Mouse (Mus musculus) embryonic facial prominence, embryonic 11.5 days (tissue): Measurements from ENCODE around the gene Gm17655. TPM values are rescaled to one million over a fixed set of nuclear protein-coding genes. Genes with fewer than 3 reads are reported as not detected.
"Not testable (repeated sequence)": the region's sequence is repeated elsewhere in the genome, so short reads cannot be mapped to it uniquely, and the experiment has no call there.

ENCODE experiments used
- ATAC-seq: fragments of 200-750 bp; cut with Nextera tagmentation; replicated peaks from 2 replicates; pipeline ENCODE4 v1.8.0; 2017; ENCODE audit warnings: low read depth; ENCODE audit not compliant: insufficient number of reproducible peaks, low FRiP score, low TSS enrichment
- DNase-seq: peaks from one replicate; pipeline ENCODE4 v3.0.0-alpha.2; 2015; ENCODE audit warnings: low spot score
- H3K27ac ChIP-seq: fragments of 300-500 bp; sonication (generic); replicated peaks from 2 replicates; pipeline ENCODE4 v1.5.1; 2014; ENCODE audit warnings: mild to moderate bottlenecking, low read depth, low read length, control low read depth
- H3K27me3 ChIP-seq: fragments of 300-500 bp; sonication (generic); 2 replicates; pipeline ENCODE4 v1.6.1; 2014; ENCODE audit warnings: mild to moderate bottlenecking, low read length, moderate library complexity, mixed read lengths; ENCODE audit not compliant: control insufficient read depth, insufficient read depth
- H3K36me3 ChIP-seq: fragments of 300-500 bp; sonication (generic); replicated peaks from 2 replicates; pipeline ENCODE4 v1.6.1; 2014; ENCODE audit warnings: low read depth, mild to moderate bottlenecking, low read length, moderate library complexity, mixed read lengths; ENCODE audit not compliant: control insufficient read depth, insufficient read depth
- H3K4me1 ChIP-seq: fragments of 300-500 bp; sonication (generic); 2 replicates; pipeline ENCODE4 v1.6.1; 2014; ENCODE audit warnings: low read length, mixed read lengths; ENCODE audit not compliant: control insufficient read depth, insufficient read depth
- H3K4me2 ChIP-seq: fragments of 300-500 bp; sonication (generic); 2 replicates; pipeline ENCODE4 v1.6.1; 2014; ENCODE audit warnings: low read depth, mild to moderate bottlenecking, control low read depth, low read length, moderate library complexity
- H3K4me3 ChIP-seq: fragments of 300-500 bp; sonication (generic); 2 replicates; pipeline ENCODE4 v1.5.1; 2014; ENCODE audit warnings: low read depth, low read length, control low read depth
- H3K9ac ChIP-seq: fragments of 300-500 bp; sonication (generic); replicated peaks from 2 replicates; pipeline ENCODE4 v1.6.1; 2014; ENCODE audit warnings: mild to moderate bottlenecking, control low read depth, low read length
- H3K9me3 ChIP-seq: fragments of 300-500 bp; sonication (generic); replicated peaks from 2 replicates; pipeline ENCODE4 v1.6.1; 2016; ENCODE audit warnings: mild to moderate bottlenecking, low read length, inconsistent platforms, mixed read lengths; ENCODE audit not compliant: control insufficient read depth
- WGBS: fragments of 180-500 bp; shearing (Covaris S2); extraction: QIAGEN DNeasy Blood & Tissue Kit; methylation state at CpG from one replicate; pipeline ENCODE4 v1.1.7; 2014; 5-methylcytosine and 5-hydroxymethylcytosine counted together
- polyA plus RNA-seq: library from polyadenylated mRNA; unstranded; fragments of >200 nt; fragmentation: Nextera tagmentation; extraction: Ambion mirVana; gene quantifications from 2 replicates; pipeline ENCODE4 v1.2.1, GENCODE M21; 2014

The Gm17655 gene
- polyA plus RNA-seq: 4.5 and 7.1 TPM in 2 replicates

DNA sequence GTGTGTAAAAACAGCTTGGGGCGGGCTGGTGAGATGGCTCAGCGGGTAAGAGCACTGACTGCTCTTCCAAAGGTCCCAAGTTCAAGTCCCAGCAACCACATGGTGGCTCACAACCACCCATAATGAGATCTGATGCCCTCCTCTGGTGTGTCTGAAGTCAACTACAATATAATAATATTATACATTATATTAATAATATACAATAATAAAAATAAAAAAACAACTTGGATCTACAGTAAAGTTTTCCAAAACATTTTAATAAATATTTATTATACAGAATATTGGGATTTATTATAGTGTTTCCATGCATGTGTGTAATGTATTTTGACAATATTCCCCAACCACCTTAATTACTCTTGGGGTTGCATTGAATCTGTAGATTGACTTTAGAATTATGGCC, at the start of gene Gm17655:
Gm17655 (minus strand) TSS at position 101 of the 400 bp plus-strand sequence.
- not testable (repeated sequence) for H3K9ac ChIP-seq, ATAC-seq
- WGBS: 69% methylated on average over 2 of the region's 2 CpGs

DNA sequence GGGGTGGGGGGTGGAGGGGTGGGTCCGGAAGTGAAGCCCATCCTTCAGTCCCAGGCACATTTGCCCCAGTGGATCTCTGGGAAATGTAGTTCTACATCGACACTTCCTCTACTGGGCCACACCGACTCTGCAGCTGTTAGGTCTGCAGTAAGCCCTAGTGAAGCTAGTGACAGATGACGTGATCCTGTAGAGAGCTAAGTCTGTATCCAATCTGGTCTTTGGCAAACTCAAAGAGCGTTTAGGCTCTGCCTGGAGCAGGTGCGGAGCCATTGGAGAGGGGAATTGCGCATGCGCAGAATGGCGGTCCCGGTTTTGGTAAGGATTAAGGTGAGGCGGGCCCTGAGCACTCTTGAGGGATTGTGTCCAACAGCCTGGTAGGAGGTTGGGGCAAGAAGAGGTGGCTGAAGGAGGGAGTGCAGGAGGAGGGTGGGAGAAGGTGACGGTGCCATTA, 37.7 kb upstream of the Gm17655 start, which contains the start of gene Zfp605:
Zfp605 (plus strand) TSS at position 102 of the 451 bp plus-strand sequence.
- Histone ChIP-seq H3K4me1 (no peaks in the 10 kb centered on the region), H3K4me3 (peak within 1 kb of the TSS; percentile 38), H3K27me3 (no peaks in the 10 kb centered on the region), H3K4me2 (peak within 1 kb of the TSS; percentile 43), H3K9me3 (no peaks in the 10 kb centered on the region), H3K27ac (no peak within 1 kb of the TSS), H3K9ac (peak within 1 kb of the TSS; percentile 56), H3K36me3 (peaks cover 4% of the 10 kb centered on the region; the same call in 1 of the 2 replicates)
- DNase-seq (peak; percentile 87), ATAC-seq (peak; percentile 52)
- 1% methylated on average over 12 of the region's 12 CpGs for WGBS

More for the DNA sequence above, at the start of gene Gm17655:
- not testable (repeated sequence) for H3K27ac ChIP-seq, H3K27me3 ChIP-seq, DNase-seq, H3K9me3 ChIP-seq, H3K4me1 ChIP-seq, H3K4me2 ChIP-seq, H3K36me3 ChIP-seq, H3K4me3 ChIP-seq

DNA sequence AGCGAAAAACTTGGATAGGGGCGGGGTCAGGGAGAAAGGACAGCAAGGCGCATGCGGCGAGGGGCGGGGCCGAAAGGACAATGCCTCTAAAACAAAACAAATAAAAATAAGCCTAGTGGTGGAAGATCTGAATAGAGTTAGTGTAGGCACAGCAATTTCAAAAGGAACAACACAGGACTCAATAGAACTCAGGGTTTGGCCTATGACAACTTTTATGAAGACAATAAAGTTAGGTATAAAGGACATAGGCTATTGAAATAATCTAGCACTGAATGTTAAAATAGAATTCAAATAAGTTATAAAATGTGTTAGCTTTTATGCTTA, 36.0 kb upstream of the Gm17655 start:
- H3K36me3 ChIP-seq: peaks cover 10% of the 10 kb centered on the region; the same call in 1 of the 2 replicates
- H3K4me1 ChIP-seq: no peaks in the 10 kb centered on the region
- H3K4me2 ChIP-seq: peak overlapping the region; percentile 91
- no peak overlapping the region for H3K9ac ChIP-seq
- peak overlapping the region; percentile 81 for H3K4me3 ChIP-seq
- no peaks in the 10 kb centered on the region for H3K9me3 ChIP-seq
- DNase-seq (no peak), ATAC-seq (no peak)
- peak overlapping the region; percentile 96; the same call in 1 of the 2 replicates for H3K27ac ChIP-seq
- 0% methylated on average over 7 of the region's 7 CpGs for WGBS
- H3K27me3 ChIP-seq: no peaks in the 10 kb centered on the region

DNA sequence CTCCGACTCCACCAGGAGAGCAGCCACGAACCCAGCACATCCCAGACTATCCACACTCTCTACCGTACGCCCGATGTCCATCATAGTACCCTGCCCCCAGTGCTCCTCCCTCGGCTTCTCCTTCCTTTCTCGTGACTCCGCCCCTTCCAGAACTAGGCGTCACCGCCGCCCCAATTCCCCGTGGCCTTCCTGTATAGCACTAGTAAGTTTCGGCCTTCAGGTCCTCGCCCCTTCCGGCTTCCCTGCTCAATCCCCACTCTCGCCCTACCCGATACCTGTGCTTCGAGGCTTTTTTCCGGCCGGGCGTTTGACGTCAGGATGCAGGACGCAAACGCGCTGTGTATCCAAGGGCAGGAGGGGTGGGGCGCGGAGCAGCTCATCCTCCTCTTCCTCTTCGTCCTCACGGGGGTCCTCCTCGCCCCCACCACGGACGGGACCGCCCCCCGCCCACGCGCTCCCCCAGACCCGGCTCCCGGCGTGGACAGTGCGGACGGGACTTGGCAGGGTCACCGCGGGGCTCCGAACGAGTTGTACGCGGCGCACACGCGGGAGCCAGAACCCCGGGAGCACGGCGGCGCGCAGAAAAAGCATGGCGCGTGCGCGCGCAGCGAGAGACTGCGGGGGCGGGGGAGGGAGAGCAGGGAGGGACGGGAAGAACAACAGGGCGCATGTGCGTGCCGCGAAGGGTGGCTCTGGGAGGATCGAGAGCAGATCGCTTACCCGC, 35.4 kb upstream of the Gm17655 start, which contains the start of gene Gtpbp6:
Gtpbp6 (minus strand) TSS at position 617 of the 724 bp plus-strand sequence.
- Histone ChIP-seq H3K4me2 (peak within 1 kb of the TSS; percentile 91), H3K9ac (peak within 1 kb of the TSS; percentile 89), H3K36me3 (peaks cover 11% of the 10 kb centered on the region; the same call in 1 of the 2 replicates), H3K9me3 (no peaks in the 10 kb centered on the region), H3K4me1 (no peaks in the 10 kb centered on the region), H3K27me3 (no peaks in the 10 kb centered on the region), H3K27ac (peak within 1 kb of the TSS; percentile 96), H3K4me3 (peak within 1 kb of the TSS; percentile 81)
- WGBS: under 1% methylated on average over 70 of the region's 71 CpGs
- DNase-seq (peak; percentile 96), ATAC-seq (peak; percentile 87)

DNA sequence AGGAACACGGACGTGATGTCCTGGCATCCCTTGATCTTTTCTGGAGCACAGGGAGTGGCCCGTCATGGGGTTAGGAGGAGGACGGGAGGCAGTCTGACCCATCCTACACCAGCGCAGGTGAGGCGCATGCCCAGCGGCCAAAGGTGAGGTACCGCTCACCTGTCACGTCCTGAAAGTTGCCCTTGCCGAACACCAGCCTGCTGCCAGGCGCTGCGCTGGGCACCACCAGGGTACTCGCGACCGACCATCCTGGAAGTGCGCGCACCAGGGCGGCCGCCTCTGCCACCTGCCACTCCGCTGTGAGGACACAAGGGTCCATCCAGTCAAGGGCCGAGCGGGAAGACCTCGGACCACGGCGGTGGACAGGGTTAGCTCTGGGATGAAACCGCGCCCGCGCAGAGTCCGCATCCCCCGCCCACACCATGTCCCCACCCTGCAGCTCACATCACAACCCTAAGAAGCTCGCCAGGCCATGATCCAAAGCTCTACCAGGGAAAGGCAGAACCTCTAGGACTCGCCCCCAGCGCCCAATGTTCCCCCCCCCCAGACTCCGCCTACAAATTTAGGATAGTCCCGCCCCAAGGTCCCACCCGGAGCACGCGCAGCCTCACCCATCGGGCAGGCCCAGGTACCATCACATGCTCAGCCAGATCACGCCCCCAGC, 34.7 kb upstream of the Gm17655 start:
- peak overlapping the region; percentile 96 for H3K27ac ChIP-seq
- peak overlapping the region; percentile 89 for H3K9ac ChIP-seq
- peak overlapping the region; percentile 81 for H3K4me3 ChIP-seq
- peak overlapping the region; percentile 91 for H3K4me2 ChIP-seq
- 17% methylated on average over 41 of the region's 41 CpGs for WGBS
- ATAC-seq: peak; percentile 40
- H3K9me3 ChIP-seq: no peaks in the 10 kb centered on the region
- H3K4me1 ChIP-seq: no peaks in the 10 kb centered on the region
- DNase-seq: no peak
- H3K36me3 ChIP-seq: peaks cover 10% of the 10 kb centered on the region; the same call in 1 of the 2 replicates
- no peaks in the 10 kb centered on the region for H3K27me3 ChIP-seq

DNA sequence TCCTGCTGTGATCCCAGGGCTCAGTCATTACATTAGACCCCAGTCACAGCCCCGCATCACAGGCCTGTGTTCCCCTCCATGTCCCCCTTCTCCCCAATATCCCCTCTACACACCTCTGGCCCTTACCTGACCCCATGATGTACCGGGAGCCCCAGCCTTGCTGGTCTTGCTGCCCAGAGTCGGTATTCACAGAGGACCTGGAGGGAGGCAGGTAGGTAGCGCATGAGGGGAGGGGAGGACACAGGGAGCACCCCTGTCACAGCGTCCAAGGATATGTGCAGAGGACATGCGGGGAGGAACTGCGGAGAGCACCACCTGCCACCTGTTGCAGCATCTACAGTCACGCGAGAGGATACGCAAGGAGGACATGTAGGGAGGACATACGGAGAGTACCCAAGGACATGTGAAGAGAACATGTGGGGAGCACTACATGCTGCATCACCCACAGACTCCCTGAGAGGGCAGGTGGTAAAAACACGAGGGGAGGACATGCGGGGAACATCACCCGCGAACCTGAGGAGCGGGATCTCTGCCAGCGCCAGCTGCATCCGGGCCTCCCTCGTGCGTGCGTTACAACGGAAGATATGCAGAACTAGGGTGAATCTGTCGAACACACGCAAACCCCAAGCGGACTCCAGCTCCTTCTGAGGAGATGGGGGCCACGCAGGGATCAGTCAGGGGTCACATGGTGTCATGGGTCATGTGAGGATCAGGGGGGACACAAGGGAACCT, 34.0 kb upstream of the Gm17655 start:
- no peak overlapping the region for H3K27ac ChIP-seq
- peak overlapping the region; percentile 91 for H3K4me2 ChIP-seq
- no peaks in the 10 kb centered on the region for H3K27me3 ChIP-seq
- no peaks in the 10 kb centered on the region for H3K9me3 ChIP-seq
- peaks cover 10% of the 10 kb centered on the region; the same call in 1 of the 2 replicates for H3K36me3 ChIP-seq
- H3K4me3 ChIP-seq: peak overlapping the region; percentile 81
- ATAC-seq (no peak), DNase-seq (no peak)
- no peaks in the 10 kb centered on the region for H3K4me1 ChIP-seq
- H3K9ac ChIP-seq: no peak overlapping the region
- WGBS: 94% methylated on average over 26 of the region's 26 CpGs

DNA sequence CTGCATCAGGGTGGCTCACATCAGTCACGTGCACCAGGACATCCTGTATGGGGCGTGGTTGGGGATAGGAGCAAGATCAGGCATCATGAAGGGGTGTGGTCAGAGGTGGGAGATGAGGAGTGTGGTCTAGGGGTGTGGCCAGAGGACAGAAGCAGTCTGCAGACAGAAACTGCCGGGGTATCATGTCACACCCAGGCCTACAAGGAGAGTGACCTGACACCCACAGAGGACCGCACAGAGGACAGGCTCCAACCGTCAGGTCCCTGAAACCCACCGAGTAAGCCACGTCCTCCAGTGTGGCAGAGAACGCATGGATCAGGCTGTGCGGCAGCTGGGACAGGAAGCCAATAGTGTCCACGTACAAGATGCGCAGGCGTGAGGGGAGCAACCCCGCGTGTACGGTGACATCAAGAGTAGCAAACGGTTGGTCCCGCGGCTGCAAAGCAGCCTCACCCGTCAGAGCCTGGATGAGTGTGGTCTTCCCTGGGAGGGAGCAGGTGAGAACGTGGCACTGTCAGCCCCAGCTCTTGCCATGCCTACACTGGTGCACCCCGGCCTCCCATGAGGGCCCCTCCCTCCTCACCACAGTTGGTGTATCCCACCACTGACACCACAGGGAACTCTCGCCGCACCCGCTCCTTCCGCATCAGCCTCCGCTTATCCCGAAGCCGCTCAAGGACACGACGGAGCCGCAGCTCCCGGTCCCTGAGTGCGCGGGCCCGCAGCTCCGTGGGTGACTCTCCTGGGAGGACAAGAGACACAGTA, 32.5 kb upstream of the Gm17655 start:
- H3K36me3 ChIP-seq: peaks cover 10% of the 10 kb centered on the region; the same call in 1 of the 2 replicates
- ATAC-seq (no peak), DNase-seq (no peak)

More for the DNA sequence above, 32.5 kb upstream of the Gm17655 start:
- 93% methylated on average over 36 of the region's 36 CpGs for WGBS
- no peak overlapping the region for H3K4me3 ChIP-seq
- H3K27me3 ChIP-seq: no peaks in the 10 kb centered on the region
- H3K9me3 ChIP-seq: no peaks in the 10 kb centered on the region
- H3K9ac ChIP-seq: no peak overlapping the region
- H3K4me2 ChIP-seq: no peak overlapping the region
- H3K27ac ChIP-seq: no peak overlapping the region
- H3K4me1 ChIP-seq: no peaks in the 10 kb centered on the region; the same call in 1 of the 2 replicates
